Mouse (Mus musculus) neural tube, embryonic 11.5 days (tissue): Measurements from ENCODE around the gene Fzr1. TPM values are rescaled to one million over a fixed set of nuclear protein-coding genes. Genes with fewer than 3 reads are reported as not detected.

Experiments used
- microRNA-seq: library from miRNA; unstranded; fragments of <30 nt; microRNA quantifications from one replicate; pipeline ENCODE4, GENCODE M21; 2016
- polyA plus RNA-seq: library from polyadenylated mRNA; unstranded; fragments of >200 nt; fragmentation: Nextera tagmentation; extraction: Ambion mirVana; gene quantifications from 2 replicates; pipeline ENCODE4 v1.2.1, GENCODE M21; 2014

The Fzr1 gene
- polyA plus RNA-seq, 1 experiment from 2014 or later: 120 TPM

Small RNA genes lying within 50 kb of the gene (microRNA-seq; reads per million reads assigned to microRNA genes)
- 0.78 reads per million for gene Mir1191b
- gene Mir6913: not detected

Other genes starting within 250 kb of the Fzr1 start
- 7.1 and 8.8 TPM in 2 replicates for gene Zbtb7a, start 243.3 kb downstream of the Fzr1 start, polyA plus RNA-seq
- gene Pias4, start 210.6 kb downstream of the Fzr1 start, polyA plus RNA-seq: 68.3 and 68.4 TPM in 2 replicates
- gene Eef2, start 201.9 kb downstream of the Fzr1 start, polyA plus RNA-seq: 463 and 504 TPM in 2 replicates
- gene Dapk3, start 195.5 kb downstream of the Fzr1 start, polyA plus RNA-seq: 56.4 and 58.6 TPM in 2 replicates
- not detected in 2 replicates for gene 4930442H23Rik, start 194.7 kb downstream of the Fzr1 start, polyA plus RNA-seq
- gene Nmrk2, start 176.5 kb downstream of the Fzr1 start, polyA plus RNA-seq: 0.12 TPM in 2 replicates
- 21.9 and 24.1 TPM in 2 replicates for gene Atcay, start 147.7 kb downstream of the Fzr1 start, polyA plus RNA-seq
- gene Zfr2, start 145.4 kb downstream of the Fzr1 start, polyA plus RNA-seq: 5.8 and 6.0 TPM in 2 replicates
- gene Matk, start 125.6 kb downstream of the Fzr1 start, polyA plus RNA-seq: 2.0 and 3.0 TPM in 2 replicates
- 178 and 180 TPM in 2 replicates for gene Mrpl54, start 111.6 kb downstream of the Fzr1 start, polyA plus RNA-seq
- 35.3 and 39.0 TPM in 2 replicates for gene Apba3, start 111.6 kb downstream of the Fzr1 start, polyA plus RNA-seq
- gene Tjp3, start 86.9 kb downstream of the Fzr1 start, polyA plus RNA-seq: 2.5 and 2.8 TPM in 2 replicates
- gene Pip5k1c, start 85.6 kb downstream of the Fzr1 start, polyA plus RNA-seq: 64.6 and 65.8 TPM in 2 replicates
- gene Cactin, start 57.4 kb downstream of the Fzr1 start, polyA plus RNA-seq: 39.4 and 46.2 TPM in 2 replicates
- gene Tbxa2r, start 49.8 kb downstream of the Fzr1 start, polyA plus RNA-seq: 1.8 and 2.9 TPM in 2 replicates
- gene Gipc3, start 35.2 kb downstream of the Fzr1 start, polyA plus RNA-seq: not detected in 2 replicates
- 104 and 110 TPM in 2 replicates for gene Hmg20b, start 28.0 kb downstream of the Fzr1 start, polyA plus RNA-seq
- gene Mfsd12, start 21.0 kb downstream of the Fzr1 start, polyA plus RNA-seq: 5.3 and 5.7 TPM in 2 replicates
- 0.20 and 0.50 TPM in 2 replicates for gene 4930404N11Rik, start 12.7 kb downstream of the Fzr1 start, polyA plus RNA-seq
- gene Dohh, start 5.9 kb upstream of the Fzr1 start, polyA plus RNA-seq: 64.1 and 76.1 TPM in 2 replicates
- gene Gm48551, start 6.0 kb upstream of the Fzr1 start, polyA plus RNA-seq: 1.7 and 3.0 TPM in 2 replicates
- 0.97 and 1.3 TPM in 2 replicates for gene Gm48552, start 10.5 kb upstream of the Fzr1 start, polyA plus RNA-seq
- gene Smim24, start 14.5 kb upstream of the Fzr1 start, polyA plus RNA-seq: 1.9 and 3.5 TPM in 2 replicates
- 16.8 TPM in 2 replicates for gene Nfic, start 77.1 kb upstream of the Fzr1 start, polyA plus RNA-seq
- 10.6 and 11.1 TPM in 2 replicates for gene Celf5, start 104.2 kb upstream of the Fzr1 start, polyA plus RNA-seq
- gene Ncln, start 117.9 kb upstream of the Fzr1 start, polyA plus RNA-seq: 66.2 and 74.2 TPM in 2 replicates
- gene S1pr4, start 121.6 kb upstream of the Fzr1 start, polyA plus RNA-seq: 0.45 and 0.58 TPM in 2 replicates
- gene Gna15, start 145.7 kb upstream of the Fzr1 start, polyA plus RNA-seq: 0.41 TPM in 2 replicates
- 74.6 and 78.8 TPM in 2 replicates for gene Gna11, start 166.7 kb upstream of the Fzr1 start, polyA plus RNA-seq
- gene Aes, start 181.0 kb upstream of the Fzr1 start, polyA plus RNA-seq: 266 and 278 TPM in 2 replicates
- 7.0 and 7.3 TPM in 2 replicates for gene Tle2, start 196.0 kb upstream of the Fzr1 start, polyA plus RNA-seq
- 6.4 and 7.0 TPM in 2 replicates for gene Tle6, start 222.6 kb upstream of the Fzr1 start, polyA plus RNA-seq
- 0.43 and 0.80 TPM in 2 replicates for gene BC025920, start 227.8 kb upstream of the Fzr1 start, polyA plus RNA-seq
- gene Sirt6, start 249.3 kb upstream of the Fzr1 start, polyA plus RNA-seq: 45.7 and 46.6 TPM in 2 replicates